Mouse (Mus musculus) liver, embryonic 14.5 days (tissue): ENCODE measurements at regions not wholly inside any gene's neighbourhood (a gene's known extent, or its start where the extent isn't known, plus 50 kb on each side); places are given as distances from the start of the nearest gene placed in this dataset.

ENCODE experiments used
- CTCF ChIP-seq: IDR thresholded peaks from 2 replicates; pipeline ENCODE4 v1.5.1; 2016; ENCODE audit warnings: antibody characterized with exemption, low read depth, control low read depth
- EP300 ChIP-seq: IDR thresholded peaks from 2 replicates; pipeline ENCODE4 v1.6.1; 2016; ENCODE audit warnings: antibody characterized with exemption, low read depth

- no peak for TF ChIP-seq CTCF
- TF ChIP-seq EP300: no peak
Measured at GRCm38 (mm10) chr2:28312212-28312611, 119.4 kb downstream of the Olfm1 start.
